ENCODE assay signal across 8 mouse cellular contexts in the genomic region with DNA sequence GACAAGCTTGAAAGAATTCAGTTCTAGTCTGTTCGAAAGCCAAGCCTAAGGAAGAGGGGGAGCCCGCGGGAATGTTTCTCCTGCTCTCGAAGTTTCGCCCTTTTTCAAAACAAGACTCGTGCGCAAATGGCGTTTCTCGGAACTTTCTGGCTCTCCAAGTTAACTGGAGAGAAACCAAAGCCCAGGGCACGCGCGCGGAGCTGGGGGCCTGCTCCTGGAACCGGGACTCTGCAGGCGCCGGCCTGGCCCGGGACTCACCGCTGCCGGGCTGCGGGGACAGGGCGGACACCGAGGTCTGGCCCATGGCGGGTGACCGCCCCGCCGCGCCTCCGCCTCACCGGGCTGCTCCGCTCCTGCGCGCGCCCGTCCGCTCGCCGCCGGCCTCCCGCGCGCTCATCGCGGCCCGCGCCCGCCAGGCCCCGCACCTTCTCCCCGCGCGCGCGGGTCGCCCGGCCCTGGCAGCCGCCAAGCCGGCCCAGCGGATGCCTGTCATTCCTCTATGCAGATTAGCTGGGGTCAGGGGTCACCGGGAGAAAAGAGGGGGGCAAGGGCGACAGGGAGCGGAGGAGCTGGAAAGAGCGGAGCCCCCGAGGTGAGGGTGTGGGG.
DNase-seq lines count a peak whose midpoint lies in the region; ATAC-seq lines count a peak whose summit lies in the region.

No protein-coding gene starts in this region.

- H3K4me1 ChIP-seq in hindbrain, embryonic 11.5 days (replicated peaks; ENCODE audit: control insufficient read depth, insufficient read depth, low read length) = peaks cover 2% of the 10 kb centered on the region

- H3K9me3 ChIP-seq in hindbrain, embryonic 11.5 days (ENCODE audit: control insufficient read depth, low read length) = no peaks in the 10 kb centered on the region

- H3K27ac ChIP-seq in hindbrain, embryonic 11.5 days (ENCODE audit: low read depth, low read length) = peak overlapping the region; percentile 60

- DNase-seq in adrenal gland, adult (ENCODE audit: inconsistent age in 2 of 2, low spot score in 1 of 2) = peak; percentile 77 to 91
- peak; percentile 74 to 75 for DNase-seq in cerebellum, postnatal 10 days
- peak; percentile 15 to 25 for DNase-seq in frontal cortex, postnatal 25 days (ENCODE audit: low spot score in 2 of 2)
- peak; percentile 83 for DNase-seq in hindbrain, embryonic 11.5 days (ENCODE audit: low spot score)
- peak; percentile 20 to 32 for DNase-seq in layer of hippocampus, postnatal 25 days (ENCODE audit: extremely low spot score in 1 of 2, low spot score in 1 of 2)
- peak; percentile 77 for DNase-seq in lung, postnatal 14 days
- DNase-seq in retina, embryonic 14.5 days (ENCODE audit: low spot score) = peak; percentile 82
- DNase-seq in c-Kit-positive CD71-positive TER-119-positive erythroid progenitor cells, embryonic 14.5 days (ENCODE audit: low spot score) = no peak

- H3K9ac ChIP-seq in hindbrain, embryonic 11.5 days (ENCODE audit: low read depth, low read length) = peak overlapping the region; percentile 79

- under 1% methylated on average over 51 of the region's 62 CpGs for WGBS in hindbrain, embryonic 11.5 days

- peak overlapping the region; percentile 74 for H3K4me2 ChIP-seq in hindbrain, embryonic 11.5 days (replicated peaks; ENCODE audit: low read depth, low read length)

- H3K27me3 ChIP-seq in hindbrain, embryonic 11.5 days (ENCODE audit: control insufficient read depth, insufficient read depth, low read length) = no peaks in the 10 kb centered on the region

- H3K4me3 ChIP-seq in hindbrain, embryonic 11.5 days (ENCODE audit: low read depth, low read length) = peak overlapping the region; percentile 49

- ATAC-seq in hindbrain, embryonic 11.5 days (ENCODE audit: low FRiP score) = peak; percentile 95

- no peaks in the 10 kb centered on the region for H3K36me3 ChIP-seq in hindbrain, embryonic 11.5 days (ENCODE audit: control insufficient read depth, insufficient read depth, low read length)
